Mouse (Mus musculus): ENCODE results near the gene Olfr748. TPM values are rescaled to one million over a fixed set of nuclear protein-coding genes. Genes with fewer than 3 reads are reported as not detected.
"Not testable (repeated sequence)": the region's sequence is repeated elsewhere in the genome, so short reads cannot be mapped to it uniquely, and the experiment has no call there.

Olfr748 gene
- polyA plus RNA-seq (2014; fragmentation: Nextera tagmentation; extraction: Ambion mirVana) = not detected in 2 replicates

DNA sequence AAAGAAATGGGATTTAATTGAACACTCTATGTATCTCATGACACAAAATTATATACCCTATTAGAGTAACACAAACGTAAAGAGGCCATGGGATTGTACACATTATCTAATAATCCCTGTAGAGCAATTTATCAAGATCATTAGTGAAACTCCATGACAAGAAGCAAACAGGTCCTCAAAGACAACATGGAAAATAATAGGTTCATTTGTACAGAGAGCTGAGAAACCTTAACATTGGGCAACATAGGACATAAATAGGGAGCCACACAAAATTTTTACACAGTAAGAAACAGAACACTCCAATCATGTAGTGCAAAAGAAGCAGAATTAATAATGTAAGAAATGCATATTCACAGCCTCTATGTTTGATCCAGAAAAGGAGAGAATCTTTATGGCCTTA is at the start of gene Olfr748:
Olfr748 (plus strand) TSS at position 301 of the 400 bp plus-strand sequence.
- no peak within 1 kb of the TSS for H3K27ac ChIP-seq (ENCODE audit: low read depth)
- H3K4me3 ChIP-seq (ENCODE audit: low read depth, low read length) = no peak within 1 kb of the TSS
- H3K4me2 ChIP-seq (ENCODE audit: low read length) = no peak within 1 kb of the TSS
- no peaks in the 10 kb centered on the region for H3K36me3 ChIP-seq (ENCODE audit: control insufficient read depth, insufficient read depth, low read length)
- H3K4me1 ChIP-seq (replicated peaks; ENCODE audit: control insufficient read depth, insufficient read depth, low read length) = no peaks in the 10 kb centered on the region
- no peak within 1 kb of the TSS for H3K9ac ChIP-seq (ENCODE audit: low read length)
- WGBS = 72% methylated on average over 1 of the region's 1 CpGs
- H3K27me3 ChIP-seq (replicated peaks; ENCODE audit: control insufficient read depth, insufficient read depth, low read length) = no peaks in the 10 kb centered on the region
- ATAC-seq (replicated peaks; ENCODE audit: low FRiP score, low TSS enrichment, low read depth) = no peak
- no peak for DNase-seq (ENCODE audit: low spot score)
- H3K9me3 ChIP-seq (ENCODE audit: control insufficient read depth, low read length) = no peaks in the 10 kb centered on the region

DNA sequence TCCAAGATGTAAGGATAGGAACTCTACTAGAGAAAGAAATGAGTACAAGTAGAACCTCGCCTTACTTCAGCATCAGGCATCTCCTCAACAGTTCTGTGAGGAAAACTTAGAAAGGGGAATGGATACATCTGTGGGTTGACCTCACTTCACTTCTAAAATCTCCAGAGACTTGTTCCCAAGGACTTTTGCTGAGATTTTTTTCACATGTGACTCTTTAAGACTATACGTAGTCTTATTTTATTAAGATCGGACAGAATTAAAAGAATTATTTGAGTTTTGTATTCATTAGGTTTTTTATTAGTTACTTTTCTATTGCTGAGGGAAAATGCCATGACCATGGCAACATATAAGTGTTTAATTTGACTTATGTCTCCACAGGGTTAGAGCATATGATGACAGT is 14.1 kb upstream of the Olfr748 start, which contains the start of gene Olfr747:
Olfr747 (minus strand) TSS at position 101 of the 400 bp plus-strand sequence.
- Histone ChIP-seq H3K9me3 (ENCODE audit: control insufficient read depth, low read length) (no peaks in the 10 kb centered on the region), H3K36me3 (ENCODE audit: control insufficient read depth, insufficient read depth, low read length) (no peaks in the 10 kb centered on the region), H3K4me1 (replicated peaks; ENCODE audit: control insufficient read depth, insufficient read depth, low read length) (no peaks in the 10 kb centered on the region), H3K27ac (ENCODE audit: low read depth) (no peak within 1 kb of the TSS), H3K4me2 (ENCODE audit: low read length) (no peak within 1 kb of the TSS), H3K4me3 (ENCODE audit: low read depth, low read length) (no peak within 1 kb of the TSS), H3K27me3 (replicated peaks; ENCODE audit: control insufficient read depth, insufficient read depth, low read length) (no peaks in the 10 kb centered on the region), H3K9ac (ENCODE audit: low read length) (no peak within 1 kb of the TSS)
- no peak for ATAC-seq (replicated peaks; ENCODE audit: low FRiP score, low TSS enrichment, low read depth)
- WGBS = 85% methylated on average over 3 of the region's 3 CpGs
- no peak for DNase-seq (ENCODE audit: low spot score)

DNA sequence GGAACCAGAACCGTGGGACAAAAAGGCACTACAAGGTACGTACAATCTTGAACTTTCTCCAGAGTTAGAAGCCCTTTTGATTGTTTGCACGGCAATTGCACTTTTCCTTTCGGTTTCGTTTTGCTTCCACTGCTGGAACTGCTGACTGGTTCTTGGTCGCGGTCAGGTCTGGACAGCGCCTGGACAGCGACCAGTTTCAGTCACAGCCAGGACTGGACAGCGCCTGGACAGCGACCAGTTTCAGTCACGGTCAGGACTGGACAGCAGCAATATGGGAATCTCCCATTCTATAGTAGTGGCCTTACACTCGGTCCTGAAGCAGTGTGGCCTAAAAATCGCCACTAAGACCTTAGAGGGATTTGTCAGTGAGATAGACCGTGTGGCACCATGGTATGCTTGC is 12.7 kb downstream of the Olfr748 start:
- H3K4me1 ChIP-seq (replicated peaks; ENCODE audit: control insufficient read depth, insufficient read depth, low read length); H3K27me3 ChIP-seq (replicated peaks; ENCODE audit: control insufficient read depth, insufficient read depth, low read length); H3K4me2 ChIP-seq (ENCODE audit: low read length); H3K4me3 ChIP-seq (ENCODE audit: low read depth, low read length); DNase-seq (ENCODE audit: low spot score); H3K9me3 ChIP-seq (ENCODE audit: control insufficient read depth, low read length); H3K9ac ChIP-seq (ENCODE audit: low read length); ATAC-seq (replicated peaks; ENCODE audit: low FRiP score, low TSS enrichment, low read depth); H3K27ac ChIP-seq (ENCODE audit: low read depth); H3K36me3 ChIP-seq (ENCODE audit: control insufficient read depth, insufficient read depth, low read length): not testable (repeated sequence)
- 88% methylated on average over 15 of the region's 15 CpGs for WGBS

- not testable (repeated sequence) for H3K9me3 ChIP-seq (ENCODE audit: control insufficient read depth, low read length); ATAC-seq (replicated peaks; ENCODE audit: low FRiP score, low TSS enrichment, low read depth); H3K4me3 ChIP-seq (ENCODE audit: low read depth, low read length)
Measured at GRCm38 (mm10) chr14:50722371-50722770, 15.2 kb downstream of the Olfr748 start.

DNA sequence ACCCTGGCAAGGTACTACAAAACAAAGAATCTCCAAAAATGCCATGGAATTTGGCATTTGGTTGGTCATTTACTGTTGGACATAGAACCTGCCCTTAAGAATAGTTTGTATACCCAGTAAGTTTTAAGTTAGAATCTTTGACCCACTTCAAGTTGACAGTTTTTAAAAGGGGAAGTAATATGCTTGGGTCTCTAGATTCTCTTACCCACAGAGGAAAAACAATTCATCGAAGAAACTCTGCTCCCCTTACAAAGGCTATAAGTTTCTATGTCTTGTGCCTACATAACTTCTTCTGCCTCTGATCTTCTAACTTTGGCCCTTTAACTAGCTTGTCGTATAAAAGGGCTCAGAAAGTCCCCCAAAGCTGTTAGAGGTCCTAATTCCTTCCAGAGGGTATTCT is 33.2 kb downstream of the Olfr748 start:
- Histone ChIP-seq H3K9ac (ENCODE audit: low read length) (no peak overlapping the region), H3K4me2 (ENCODE audit: low read length) (no peak overlapping the region), H3K27ac (ENCODE audit: low read depth) (no peak overlapping the region), H3K36me3 (ENCODE audit: control insufficient read depth, insufficient read depth, low read length) (no peaks in the 10 kb centered on the region), H3K4me3 (ENCODE audit: low read depth, low read length) (no peak overlapping the region), H3K27me3 (replicated peaks; ENCODE audit: control insufficient read depth, insufficient read depth, low read length) (no peaks in the 10 kb centered on the region), H3K4me1 (replicated peaks; ENCODE audit: control insufficient read depth, insufficient read depth, low read length) (no peaks in the 10 kb centered on the region), H3K9me3 (ENCODE audit: control insufficient read depth, low read length) (no peaks in the 10 kb centered on the region)
- no peak for ATAC-seq (replicated peaks; ENCODE audit: low FRiP score, low TSS enrichment, low read depth)
- no peak for DNase-seq (ENCODE audit: low spot score)
- 71% methylated on average over 2 of the region's 2 CpGs for WGBS

More at GRCm38 (mm10) chr14:50722371-50722770, 15.2 kb downstream of the Olfr748 start:
- not testable (repeated sequence) for H3K27me3 ChIP-seq (replicated peaks; ENCODE audit: control insufficient read depth, insufficient read depth, low read length); H3K4me1 ChIP-seq (replicated peaks; ENCODE audit: control insufficient read depth, insufficient read depth, low read length); H3K9ac ChIP-seq (ENCODE audit: low read length); DNase-seq (ENCODE audit: low spot score); H3K27ac ChIP-seq (ENCODE audit: low read depth); H3K4me2 ChIP-seq (ENCODE audit: low read length); H3K36me3 ChIP-seq (ENCODE audit: control insufficient read depth, insufficient read depth, low read length)
- 86% methylated on average over 3 of the region's 4 CpGs for WGBS

DNA sequence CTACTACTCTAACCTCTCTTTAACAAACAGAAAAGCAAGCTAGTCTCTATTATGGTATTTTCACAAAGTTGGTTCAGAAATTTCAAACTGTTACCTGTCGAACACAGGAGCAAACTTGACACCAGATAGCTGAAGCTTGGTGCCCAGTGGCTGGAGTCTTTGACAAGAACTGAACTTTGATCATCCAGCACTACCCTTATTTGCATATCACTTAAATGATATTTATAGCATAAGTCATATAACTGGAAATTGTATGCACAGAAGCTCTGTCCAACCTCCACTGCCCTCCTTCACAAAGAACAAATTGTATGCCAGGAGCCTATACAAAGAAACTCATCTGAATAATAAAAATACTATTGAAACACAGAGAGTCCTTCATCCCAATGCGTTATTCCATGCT is 34.4 kb downstream of the Olfr748 start:
- Histone ChIP-seq H3K4me3 (ENCODE audit: low read depth, low read length) (no peak overlapping the region), H3K9ac (ENCODE audit: low read length) (no peak overlapping the region), H3K27ac (ENCODE audit: low read depth) (no peak overlapping the region), H3K9me3 (ENCODE audit: control insufficient read depth, low read length) (no peaks in the 10 kb centered on the region), H3K4me1 (replicated peaks; ENCODE audit: control insufficient read depth, insufficient read depth, low read length) (no peaks in the 10 kb centered on the region), H3K36me3 (ENCODE audit: control insufficient read depth, insufficient read depth, low read length) (no peaks in the 10 kb centered on the region), H3K27me3 (replicated peaks; ENCODE audit: control insufficient read depth, insufficient read depth, low read length) (no peaks in the 10 kb centered on the region), H3K4me2 (ENCODE audit: low read length) (no peak overlapping the region)
- WGBS = 62% methylated on average over 2 of the region's 2 CpGs
- DNase-seq (ENCODE audit: low spot score) = no peak
- no peak for ATAC-seq (replicated peaks; ENCODE audit: low FRiP score, low TSS enrichment, low read depth)

DNA sequence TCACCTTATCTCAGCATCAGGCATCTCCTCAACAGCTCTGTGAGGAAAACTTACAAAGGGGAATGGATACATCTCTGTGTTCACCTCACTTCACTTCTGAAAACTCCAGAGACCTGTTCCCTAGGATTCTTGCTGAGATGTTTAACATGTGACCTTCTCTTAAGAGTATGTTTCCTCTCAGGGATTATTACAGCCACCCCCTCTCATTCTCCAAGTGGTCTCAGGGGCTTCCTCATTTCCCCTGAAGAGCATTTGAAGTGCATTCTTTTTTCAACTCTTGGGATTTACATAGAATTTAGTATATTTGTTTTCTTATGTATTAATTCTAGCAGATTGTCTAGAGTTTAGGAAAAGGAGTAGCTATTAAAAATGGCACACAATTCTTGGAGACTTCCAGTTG is 37.8 kb downstream of the Olfr748 start, which contains the start of gene Olfr749:
Olfr749 (minus strand) TSS at position 101 of the 400 bp plus-strand sequence.
- no peak for ATAC-seq (replicated peaks; ENCODE audit: low FRiP score, low TSS enrichment, low read depth)
- Histone ChIP-seq H3K9me3 (ENCODE audit: control insufficient read depth, low read length) (no peaks in the 10 kb centered on the region), H3K9ac (ENCODE audit: low read length) (no peak within 1 kb of the TSS), H3K4me2 (ENCODE audit: low read length) (no peak within 1 kb of the TSS), H3K4me1 (replicated peaks; ENCODE audit: control insufficient read depth, insufficient read depth, low read length) (no peaks in the 10 kb centered on the region), H3K27me3 (replicated peaks; ENCODE audit: control insufficient read depth, insufficient read depth, low read length) (no peaks in the 10 kb centered on the region), H3K36me3 (ENCODE audit: control insufficient read depth, insufficient read depth, low read length) (no peaks in the 10 kb centered on the region), H3K4me3 (ENCODE audit: low read depth, low read length) (no peak within 1 kb of the TSS), H3K27ac (ENCODE audit: low read depth) (no peak within 1 kb of the TSS)
- DNase-seq (ENCODE audit: low spot score) = no peak

DNA sequence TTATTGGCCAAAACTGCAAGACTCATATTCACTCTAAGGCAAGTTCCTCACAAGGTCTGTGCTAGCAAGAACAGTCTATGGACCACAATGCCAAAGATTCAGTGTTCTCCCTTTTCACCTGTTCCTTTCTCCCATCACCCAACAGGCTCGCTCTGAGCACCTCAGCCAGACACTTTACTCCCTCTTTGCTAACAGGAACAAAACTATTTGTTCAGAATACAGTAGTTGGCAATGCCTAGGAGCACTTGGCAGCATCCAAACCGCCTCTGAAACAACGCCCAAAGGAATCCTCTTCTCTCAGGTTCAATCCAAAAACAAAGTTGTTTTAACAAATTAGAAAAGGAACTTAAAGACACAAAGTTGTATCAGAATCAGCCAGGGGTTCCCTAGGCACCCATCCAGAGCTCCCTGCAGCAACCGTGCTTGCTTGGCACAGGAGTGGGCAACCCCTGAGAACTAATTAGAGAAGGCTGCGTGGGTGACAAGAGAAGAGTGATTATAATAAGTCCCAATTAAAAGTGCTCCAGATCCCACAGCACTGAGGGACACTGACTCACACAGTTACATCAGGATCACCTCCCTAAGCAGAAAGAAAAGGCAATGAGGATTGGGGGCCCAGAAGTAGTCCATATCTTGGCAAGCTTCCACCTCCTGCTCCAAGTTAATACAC is 51.4 kb downstream of the Olfr748 start:
- H3K9ac ChIP-seq (ENCODE audit: low read length) = no peak overlapping the region
- 84% methylated on average over 5 of the region's 5 CpGs for WGBS
- H3K36me3 ChIP-seq (ENCODE audit: control insufficient read depth, insufficient read depth, low read length) = peaks cover 8% of the 10 kb centered on the region
- DNase-seq (ENCODE audit: low spot score) (no peak), ATAC-seq (replicated peaks; ENCODE audit: low FRiP score, low TSS enrichment, low read depth) (no peak)
- H3K27ac ChIP-seq (ENCODE audit: low read depth) = no peak overlapping the region
- no peak overlapping the region for H3K4me2 ChIP-seq (ENCODE audit: low read length)
- H3K9me3 ChIP-seq (ENCODE audit: control insufficient read depth, low read length) = no peaks in the 10 kb centered on the region
- no peaks in the 10 kb centered on the region for H3K27me3 ChIP-seq (replicated peaks; ENCODE audit: control insufficient read depth, insufficient read depth, low read length)
- H3K4me3 ChIP-seq (ENCODE audit: low read depth, low read length) = no peak overlapping the region
- H3K4me1 ChIP-seq (replicated peaks; ENCODE audit: control insufficient read depth, insufficient read depth, low read length) = no peaks in the 10 kb centered on the region

All from intestine, embryonic 14.5 days (tissue).